Mouse (Mus musculus) left cerebral cortex, adult 2 months (tissue): Measurements from ENCODE around the gene Calml3. TPM values are rescaled to one million over a fixed set of nuclear protein-coding genes. Genes with fewer than 3 reads are reported as not detected.

Experiments
- DNase-seq, 2 experiments: peaks; one replicate each; pipeline ENCODE4 v3.0.0; 2021 to 2022; ENCODE audit warnings: low spot score in 2 of 2, mixed read lengths in 1 of 2; ENCODE audit errors: extremely low spot score in 1 of 2
- H3K27ac ChIP-seq: fragments of 200-600 bp; 2 replicates; pipeline ENCODE4 v1.8.1; 2022
- H3K4me3 ChIP-seq: fragments of 200-600 bp; 2 replicates; pipeline ENCODE4 v1.8.1; 2022
- CTCF ChIP-seq: fragments of 200-600 bp; IDR thresholded peaks from 2 replicates; pipeline ENCODE4 v1.8.1; 2022; ENCODE audit warnings: antibody characterized with exemption, mild to moderate bottlenecking, moderate library complexity
- intact Hi-C: fragments of 180-260 bp; cut with DNase I; formaldehyde crosslinking; loops from one replicate; pipeline ENCODE4 v1.15.1; 2025
- total RNA-seq, 2 experiments: library from RNA; stranded (reverse); gene quantifications; 2 replicates each; pipeline ENCODE4 v1.2.3; 2021

Gene Calml3
- total RNA-seq, 2 experiments from 2014 or later = not detected

- Histone ChIP-seq H3K27ac (peak overlapping the region; percentile 29; the same call in 1 of the 2 replicates), H3K4me3 (no peak overlapping the region)
- TF ChIP-seq CTCF = no peak
- DNase-seq = no peak
- intact Hi-C loops = no loop called here
Measured at GRCm38 (mm10) chr13:3767086-3767485, 37.0 kb downstream of the Calml3 start.

DNA sequence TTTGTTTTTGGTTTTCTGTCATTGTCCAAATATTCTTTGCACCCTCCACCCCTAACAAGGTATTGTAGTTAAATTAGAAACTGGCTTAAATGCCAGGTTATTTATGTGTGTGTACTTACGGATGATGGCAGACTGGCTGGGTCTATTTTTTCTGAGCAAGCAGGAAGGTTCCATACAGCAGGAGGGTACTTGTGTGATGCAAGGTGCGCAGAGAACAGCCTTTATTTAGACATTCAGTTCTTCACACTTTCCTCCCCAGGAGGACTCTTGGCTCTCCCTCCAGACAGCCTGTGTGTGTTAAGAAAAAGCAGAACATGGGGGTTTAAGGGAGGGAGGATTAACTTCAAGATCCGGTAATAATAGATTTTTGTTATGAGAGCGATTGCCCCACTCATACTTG, 38.3 kb downstream of the Calml3 start:
- TF ChIP-seq CTCF = no peak
- Histone ChIP-seq H3K4me3 (no peak overlapping the region), H3K27ac (no peak overlapping the region)
- intact Hi-C loops = no loop called here
- no peak for DNase-seq

- no peak for TF ChIP-seq CTCF
- intact Hi-C loops = no loop called here
- no peak overlapping the region for H3K4me3 ChIP-seq
- H3K27ac ChIP-seq = no peak overlapping the region
- DNase-seq = no peak
Measured at GRCm38 (mm10) chr13:3761131-3761530, 43.0 kb downstream of the Calml3 start.

DNA sequence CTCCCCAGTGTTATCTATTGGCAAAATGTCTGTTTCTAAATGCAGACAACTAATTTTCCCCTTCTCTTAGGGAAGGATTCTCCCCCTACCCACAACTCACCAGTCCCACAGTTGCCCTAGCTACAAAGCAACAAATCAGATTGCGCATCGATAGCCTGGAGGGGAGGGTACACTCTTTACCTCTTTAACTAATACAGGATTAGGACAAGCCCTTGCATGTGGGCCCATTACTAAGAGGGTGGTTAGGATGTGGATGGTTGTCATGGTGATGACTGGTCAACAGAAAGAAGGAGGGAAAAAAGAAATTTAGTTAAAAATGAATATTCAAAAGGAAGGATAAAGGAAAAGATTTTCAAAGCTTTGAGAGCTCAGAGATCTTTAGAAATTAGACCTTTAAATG, 45.8 kb downstream of the Calml3 start:
- no peak for DNase-seq
- TF ChIP-seq CTCF = no peak
- no peak overlapping the region for H3K4me3 ChIP-seq
- H3K27ac ChIP-seq = no peak overlapping the region
- intact Hi-C loops = no loop called here

DNA sequence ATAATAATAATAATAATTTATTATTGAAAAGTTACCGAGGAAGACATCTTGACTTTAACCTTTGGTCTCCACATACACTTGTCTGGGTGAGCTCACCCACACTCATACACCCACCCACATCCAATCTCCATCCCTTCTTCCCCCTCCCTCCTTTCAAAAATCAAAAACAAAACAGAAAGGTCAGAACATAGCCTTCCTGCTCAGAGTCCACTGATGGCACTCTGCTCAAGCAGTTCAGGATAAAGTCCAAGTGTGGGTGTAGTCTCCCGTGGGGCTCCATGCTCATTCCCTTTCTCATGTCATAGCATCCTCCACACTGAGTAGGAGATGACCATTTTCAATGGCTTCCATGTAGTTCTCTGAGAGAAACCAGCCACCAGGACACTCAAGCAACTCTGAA, 50.8 kb downstream of the Calml3 start:
- Histone ChIP-seq H3K4me3 (no peak overlapping the region), H3K27ac (no peak overlapping the region)
- no peak for DNase-seq
- intact Hi-C loops = no loop called here
- no peak for TF ChIP-seq CTCF

Other genes with a start within 250 kb of the Calml3 start
- 10 to 100 TPM; 28.5 to 28.7 TPM for gene Fam208b, start 193.2 kb downstream of the Calml3 start, total RNA-seq
- 10 to 100 TPM; 44.3 to 54.3 TPM for gene Asb13, start 170.3 kb downstream of the Calml3 start, total RNA-seq
- gene Calm4, start 33.4 kb upstream of the Calml3 start, total RNA-seq = not detected
- gene Calm5, start 49.9 kb upstream of the Calml3 start, total RNA-seq = not detected
- gene Net1, start 113.9 kb upstream of the Calml3 start, total RNA-seq = 10 to 100 TPM; 54.9 to 73.7 TPM
- not detected for gene Tubal3, start 114.0 kb upstream of the Calml3 start, total RNA-seq
- gene Ucn3, start 141.0 kb upstream of the Calml3 start, total RNA-seq = under 1 TPM in 1 of 2 experiments, not detected in 1; 0.84 TPM
- 1 to 10 TPM; 1.3 TPM for gene Akr1c14, start 244.7 kb upstream of the Calml3 start, total RNA-seq